Mouse (Mus musculus): Measurements from ENCODE around the gene Fbxl17. TPM values are rescaled to one million over a fixed set of nuclear protein-coding genes. Genes with fewer than 3 reads are reported as not detected.

Fbxl17 gene
- total and polyA plus RNA-seq, 2 experiments from 2014 or later: 13.1 to 22.3 TPM

DNA sequence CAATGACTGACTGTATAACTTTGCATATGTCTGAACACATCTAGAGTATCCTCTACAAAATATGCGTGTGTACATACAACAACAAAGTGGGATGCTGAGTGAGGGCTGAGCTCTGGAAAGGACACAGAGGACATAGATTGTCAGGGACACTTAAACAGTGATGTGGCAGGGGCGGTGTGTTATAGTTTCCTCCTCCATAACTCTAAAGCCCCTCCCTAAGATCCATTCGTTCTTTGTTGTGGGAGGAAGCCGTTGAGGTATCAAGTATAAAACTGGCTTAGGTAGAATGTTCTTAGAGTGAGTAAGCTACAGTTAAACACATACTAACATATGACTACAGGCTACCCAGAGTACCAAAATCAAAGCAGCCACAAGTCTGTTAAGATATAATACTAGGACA is 94.3 kb downstream of the Fbxl17 start:
- WGBS: 80% methylated on average over 4 of the region's 4 CpGs
- H3K27ac ChIP-seq: no peak overlapping the region
- no peak for TF ChIP-seq CTCF (IDR thresholded peaks at IDR 0.05; ENCODE audit: low read depth)
- H3K9ac ChIP-seq (replicated peaks; ENCODE audit: low read length): no peak overlapping the region
- no peak overlapping the region for H3K4me3 ChIP-seq (ENCODE audit: low read length)
- DNase-seq (ENCODE audit: low spot score) (no peak), ATAC-seq (no peak)
- H3K27me3 ChIP-seq (ENCODE audit: insufficient read depth, low read length): no peaks in the 10 kb centered on the region
- H3K4me1 ChIP-seq (ENCODE audit: insufficient read depth, low read length): peaks cover 8% of the 10 kb centered on the region; the same call in 1 of the 2 replicates
- no peaks in the 10 kb centered on the region for H3K36me3 ChIP-seq (ENCODE audit: insufficient read depth, low read length)
- H3K4me2 ChIP-seq (ENCODE audit: low read depth, low read length): no peak overlapping the region
- H3K9me3 ChIP-seq (ENCODE audit: low read length): no peaks in the 10 kb centered on the region

GRCm38 (mm10) chr17:63404968-63405367 is 94.8 kb downstream of the Fbxl17 start:
- peaks cover 8% of the 10 kb centered on the region; the same call in 1 of the 2 replicates for H3K4me1 ChIP-seq (ENCODE audit: insufficient read depth, low read length)
- no peak overlapping the region for H3K27ac ChIP-seq
- H3K4me2 ChIP-seq (ENCODE audit: low read depth, low read length): no peak overlapping the region
- H3K9me3 ChIP-seq (ENCODE audit: low read length): no peaks in the 10 kb centered on the region
- DNase-seq (ENCODE audit: low spot score) (peak; percentile 48), ATAC-seq (no peak)
- no peaks in the 10 kb centered on the region for H3K27me3 ChIP-seq (ENCODE audit: insufficient read depth, low read length)
- TF ChIP-seq CTCF (IDR thresholded peaks at IDR 0.05; ENCODE audit: low read depth): no peak
- no peak overlapping the region for H3K4me3 ChIP-seq (ENCODE audit: low read length)
- 33% methylated on average over 2 of the region's 2 CpGs for WGBS
- no peaks in the 10 kb centered on the region for H3K36me3 ChIP-seq (ENCODE audit: insufficient read depth, low read length)
- no peak overlapping the region for H3K9ac ChIP-seq (replicated peaks; ENCODE audit: low read length)

- Histone ChIP-seq H3K9me3 (ENCODE audit: low read length) (no peaks in the 10 kb centered on the region), H3K9ac (replicated peaks; ENCODE audit: low read length) (no peak overlapping the region), H3K36me3 (ENCODE audit: insufficient read depth, low read length) (no peaks in the 10 kb centered on the region), H3K27ac (no peak overlapping the region), H3K4me1 (ENCODE audit: insufficient read depth, low read length) (peaks cover 8% of the 10 kb centered on the region; the same call in 1 of the 2 replicates), H3K4me3 (ENCODE audit: low read length) (no peak overlapping the region), H3K4me2 (ENCODE audit: low read depth, low read length) (no peak overlapping the region), H3K27me3 (ENCODE audit: insufficient read depth, low read length) (no peaks in the 10 kb centered on the region)
- TF ChIP-seq CTCF (IDR thresholded peaks at IDR 0.05; ENCODE audit: low read depth): no peak
- no peak for ATAC-seq
- DNase-seq (ENCODE audit: low spot score): no peak
Measured at GRCm38 (mm10) chr17:63403801-63404415, 95.9 kb downstream of the Fbxl17 start.

- H3K4me3 ChIP-seq (ENCODE audit: low read length): no peak overlapping the region
- no peaks in the 10 kb centered on the region for H3K36me3 ChIP-seq (ENCODE audit: insufficient read depth, low read length)
- 70% methylated on average over 13 of the region's 13 CpGs for WGBS
- no peak overlapping the region for H3K4me2 ChIP-seq (ENCODE audit: low read depth, low read length)
- H3K27me3 ChIP-seq (ENCODE audit: insufficient read depth, low read length): no peaks in the 10 kb centered on the region
- no peak for TF ChIP-seq CTCF (IDR thresholded peaks at IDR 0.05; ENCODE audit: low read depth)
- DNase-seq (ENCODE audit: low spot score) (no peak), ATAC-seq (no peak)
- H3K27ac ChIP-seq: no peak overlapping the region
- H3K9ac ChIP-seq (replicated peaks; ENCODE audit: low read length): no peak overlapping the region
- peaks cover 8% of the 10 kb centered on the region; the same call in 1 of the 2 replicates for H3K4me1 ChIP-seq (ENCODE audit: insufficient read depth, low read length)
- H3K9me3 ChIP-seq (ENCODE audit: low read length): no peaks in the 10 kb centered on the region
Measured at GRCm38 (mm10) chr17:63402741-63403681, 96.8 kb downstream of the Fbxl17 start.

- no peak for ATAC-seq
- H3K4me2 ChIP-seq (ENCODE audit: low read depth, low read length): no peak overlapping the region
- no peaks in the 10 kb centered on the region for H3K36me3 ChIP-seq (ENCODE audit: insufficient read depth, low read length)
- 77% methylated on average over 3 of the region's 3 CpGs for WGBS
- H3K4me1 ChIP-seq (ENCODE audit: insufficient read depth, low read length): peaks cover 8% of the 10 kb centered on the region; the same call in 1 of the 2 replicates
- DNase-seq (ENCODE audit: low spot score): no peak
- TF ChIP-seq CTCF (IDR thresholded peaks at IDR 0.05; ENCODE audit: low read depth): no peak
- no peaks in the 10 kb centered on the region for H3K9me3 ChIP-seq (ENCODE audit: low read length)
- H3K27ac ChIP-seq: no peak overlapping the region
- no peak overlapping the region for H3K9ac ChIP-seq (replicated peaks; ENCODE audit: low read length)
- no peak overlapping the region for H3K4me3 ChIP-seq (ENCODE audit: low read length)
- H3K27me3 ChIP-seq (ENCODE audit: insufficient read depth, low read length): no peaks in the 10 kb centered on the region
Measured at GRCm38 (mm10) chr17:63402170-63402569, 97.6 kb downstream of the Fbxl17 start.

- DNase-seq (ENCODE audit: low spot score) (no peak), ATAC-seq (no peak)
- Histone ChIP-seq H3K27me3 (ENCODE audit: insufficient read depth, low read length) (no peaks in the 10 kb centered on the region), H3K4me1 (ENCODE audit: insufficient read depth, low read length) (peaks cover 8% of the 10 kb centered on the region; the same call in 1 of the 2 replicates), H3K4me2 (ENCODE audit: low read depth, low read length) (no peak overlapping the region), H3K9ac (replicated peaks; ENCODE audit: low read length) (no peak overlapping the region), H3K27ac (no peak overlapping the region), H3K4me3 (ENCODE audit: low read length) (no peak overlapping the region), H3K36me3 (ENCODE audit: insufficient read depth, low read length) (no peaks in the 10 kb centered on the region), H3K9me3 (ENCODE audit: low read length) (no peaks in the 10 kb centered on the region)
- WGBS: 87% methylated on average over 5 of the region's 5 CpGs
- TF ChIP-seq CTCF (IDR thresholded peaks at IDR 0.05; ENCODE audit: low read depth): no peak
Measured at GRCm38 (mm10) chr17:63400640-63401039, 99.2 kb downstream of the Fbxl17 start.
